Mouse (Mus musculus) naive thymus-derived CD4-positive, alpha-beta T cell, adult 2 months (primary cell): Measurements from ENCODE around the gene Zrsr1.

Experiments used
- DNase-seq: peaks from one replicate; pipeline ENCODE4 v3.0.0-alpha.2; 2011; ENCODE audit warnings: low read depth

Zrsr1 gene

DNA sequence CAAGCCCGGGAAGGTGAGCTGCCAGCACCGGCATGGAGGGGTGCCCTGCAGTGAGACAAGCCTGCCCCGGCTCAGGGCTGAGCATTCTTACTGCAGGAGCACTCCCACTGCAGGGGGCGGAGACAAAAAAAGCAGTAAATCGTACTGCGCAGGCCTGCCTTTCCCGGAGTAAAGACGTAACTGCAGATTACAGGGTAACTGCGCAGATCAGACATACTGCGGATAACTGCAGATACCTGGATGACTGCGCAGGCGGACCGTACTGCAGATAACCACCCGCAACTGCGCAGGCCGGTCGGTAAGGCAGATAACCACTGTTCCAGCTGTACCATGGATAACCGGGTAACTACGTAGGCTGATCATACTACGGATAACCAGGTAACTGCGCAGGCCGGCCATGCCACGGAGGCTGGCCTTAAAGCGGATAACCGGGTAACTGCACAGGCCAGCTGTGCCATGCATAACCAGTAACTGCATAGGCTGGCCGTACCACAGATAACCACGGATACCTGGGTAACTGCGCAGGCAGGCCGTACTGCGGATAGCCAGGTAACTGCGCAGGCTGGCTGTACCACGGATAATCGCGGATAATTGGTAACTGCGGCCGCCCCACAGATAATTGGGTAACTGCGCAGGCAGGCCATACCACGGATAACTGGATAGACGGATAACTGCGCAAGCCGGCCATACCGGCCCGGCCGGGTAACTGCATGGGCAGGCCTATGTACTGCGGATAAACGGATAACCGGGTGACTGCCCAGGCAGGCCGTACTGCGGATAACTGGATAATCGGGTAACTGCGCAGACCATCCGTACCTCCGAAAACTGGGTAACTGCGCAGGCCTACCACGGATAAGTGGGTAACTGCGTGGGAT, at the start of gene Zrsr1:
Gene Zrsr1 (plus strand): TSS at position 171 of the 875 bp plus-strand sequence.
- DNase-seq, result peak; percentile 87

- DNase-seq, result no peak
Measured at GRCm38 (mm10) chr11:22922546-22922945, 49.3 kb upstream of the Zrsr1 start.

GRCm38 (mm10) chr11:22923606-22924005, 48.2 kb upstream of the Zrsr1 start:
- no peak for DNase-seq

GRCm38 (mm10) chr11:22928586-22929169, 43.1 kb upstream of the Zrsr1 start:
- DNase-seq, result peak; percentile 15

DNA sequence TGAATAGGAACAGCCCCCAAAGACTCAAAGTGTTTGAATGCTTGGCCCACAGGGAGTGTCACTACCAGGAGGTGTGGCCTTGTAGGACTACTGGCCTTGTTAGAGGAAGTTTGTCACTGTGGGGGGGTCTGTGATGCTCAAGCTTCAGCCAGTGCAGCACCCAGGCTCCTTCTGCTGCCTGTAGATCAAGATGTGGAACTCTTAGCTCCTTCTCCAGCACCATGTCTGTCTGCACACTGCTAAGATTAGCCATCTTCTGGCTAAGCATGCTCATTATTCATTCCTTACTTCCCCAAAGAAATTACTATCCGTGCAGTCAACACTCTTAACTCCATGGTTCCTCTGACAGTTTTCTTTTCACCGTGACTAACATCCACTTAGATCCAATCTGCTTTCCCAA, 41.7 kb upstream of the Zrsr1 start:
- DNase-seq, result no peak

- DNase-seq, result no peak
Measured at GRCm38 (mm10) chr11:22931320-22931905, 40.4 kb upstream of the Zrsr1 start.

DNA sequence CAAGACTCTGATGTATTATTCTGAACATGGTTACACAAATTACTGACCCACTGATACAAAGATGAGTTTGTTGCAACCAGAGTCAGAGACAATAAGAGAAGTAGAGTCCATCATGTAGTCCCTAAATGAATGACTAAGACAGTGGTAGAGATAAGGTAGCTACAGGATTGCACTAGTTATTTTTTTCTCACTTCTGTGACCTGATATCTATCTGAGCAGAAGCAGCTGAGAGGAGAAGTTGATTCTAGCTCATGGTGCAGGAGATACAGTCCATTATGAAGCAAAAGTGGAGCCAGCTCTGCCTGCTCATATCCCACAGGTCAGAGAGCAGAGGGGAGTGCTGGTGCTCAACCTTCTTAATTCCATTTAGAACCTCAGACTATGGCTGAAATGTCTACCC, 39.6 kb upstream of the Zrsr1 start:
- no peak for DNase-seq

GRCm38 (mm10) chr11:22936446-22937125, 35.2 kb upstream of the Zrsr1 start:
- DNase-seq, result peak; percentile 31

DNA sequence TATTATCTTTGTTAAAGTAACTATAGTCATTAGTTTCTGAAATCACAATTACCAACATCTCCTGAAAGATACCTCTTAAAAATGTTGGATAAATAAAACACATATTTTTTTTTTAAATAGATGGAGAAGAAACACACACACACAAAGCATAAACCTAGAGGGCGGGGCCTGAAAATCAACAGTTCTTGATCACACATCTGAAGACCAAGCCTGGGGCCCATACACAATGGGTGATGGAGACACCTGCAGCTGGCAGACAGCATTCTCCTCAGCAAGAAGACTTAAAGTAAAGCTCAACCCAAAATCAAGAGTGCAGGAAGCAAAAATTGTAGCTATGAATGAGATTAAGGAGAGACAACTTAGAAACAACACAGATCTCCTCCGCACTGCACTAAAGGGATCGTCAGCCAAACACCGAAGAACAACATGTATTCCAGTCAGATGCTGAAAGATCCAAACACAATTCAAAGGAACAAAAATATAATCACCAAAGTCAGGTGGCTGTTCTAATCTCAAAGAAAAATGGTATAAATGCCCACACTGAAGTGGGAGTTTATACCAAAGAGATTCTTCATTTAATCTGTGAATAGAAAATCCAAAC, 34.0 kb upstream of the Zrsr1 start:
- no peak for DNase-seq

- no peak for DNase-seq
Measured at GRCm38 (mm10) chr11:22938983-22939382, 32.8 kb upstream of the Zrsr1 start.

GRCm38 (mm10) chr11:22949101-22949500, 22.7 kb upstream of the Zrsr1 start:
- DNase-seq, result no peak

- DNase-seq, result no peak
Measured at GRCm38 (mm10) chr11:22950131-22950530, 21.7 kb upstream of the Zrsr1 start.

GRCm38 (mm10) chr11:22952668-22953067, 19.1 kb upstream of the Zrsr1 start:
- DNase-seq, result no peak

DNA sequence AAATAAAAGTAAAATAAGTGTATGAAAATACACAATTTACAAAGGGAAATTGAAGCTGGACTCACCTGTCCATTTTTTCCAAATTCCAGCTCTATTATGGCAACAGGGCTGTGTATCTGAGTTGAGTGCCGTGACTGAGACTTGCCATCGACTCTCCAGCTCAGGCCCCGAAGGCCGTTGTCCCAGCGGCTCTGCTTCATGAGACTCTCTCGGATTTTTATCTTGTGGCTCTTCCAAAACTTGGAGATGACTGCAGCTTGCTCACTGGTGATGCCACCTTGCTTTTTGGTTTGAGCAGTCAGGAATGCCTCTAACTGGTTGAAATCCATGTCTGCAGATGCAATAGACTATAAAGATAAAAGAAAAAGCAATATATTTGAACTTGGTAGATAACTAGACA, 15.5 kb upstream of the Zrsr1 start:
- DNase-seq, result no peak

DNA sequence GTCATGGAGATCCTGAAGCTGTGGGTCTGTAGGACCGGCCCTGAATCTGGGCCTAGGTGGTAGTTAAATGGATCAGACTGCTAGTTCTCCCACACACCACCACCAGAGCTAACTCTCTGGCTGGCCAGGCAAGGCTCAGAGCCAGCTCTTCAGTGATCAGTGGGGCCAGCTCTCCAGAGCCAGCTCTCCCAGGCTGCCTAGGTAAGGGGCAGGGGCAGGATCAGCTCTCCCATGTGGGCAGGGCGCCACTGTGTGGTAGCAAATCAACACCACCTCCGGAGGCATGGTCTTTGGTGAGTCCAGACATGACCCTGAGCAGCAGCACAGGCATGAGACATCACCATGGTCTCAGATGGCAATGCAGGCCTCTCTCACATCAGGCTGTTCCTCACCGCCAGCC, 15.0 kb upstream of the Zrsr1 start:
- DNase-seq, result peak; percentile 51

GRCm38 (mm10) chr11:22957791-22958374, 13.9 kb upstream of the Zrsr1 start:
- peak; percentile 49 for DNase-seq

DNA sequence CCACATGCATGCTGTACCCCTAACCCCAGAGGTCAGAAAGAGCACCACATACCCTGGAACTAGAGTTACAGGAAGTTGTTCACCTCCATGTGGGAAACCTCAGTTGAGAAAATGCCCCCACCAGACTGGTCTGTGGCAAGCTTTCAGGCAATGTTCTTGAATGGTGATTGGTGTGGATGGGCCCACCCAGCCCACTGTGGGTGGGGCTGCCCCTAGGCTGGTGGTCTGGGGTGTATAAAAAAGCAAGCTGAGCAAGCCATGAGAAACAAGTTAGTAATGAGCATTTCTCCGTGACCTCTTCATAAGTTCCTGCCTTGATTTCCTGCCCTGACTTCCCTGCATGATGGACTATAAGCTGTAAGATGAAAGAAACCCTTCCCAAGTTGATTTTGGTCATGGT, 9.7 kb upstream of the Zrsr1 start:
- DNase-seq, result no peak

GRCm38 (mm10) chr11:22964401-22964800, 7.4 kb upstream of the Zrsr1 start:
- no peak for DNase-seq

DNA sequence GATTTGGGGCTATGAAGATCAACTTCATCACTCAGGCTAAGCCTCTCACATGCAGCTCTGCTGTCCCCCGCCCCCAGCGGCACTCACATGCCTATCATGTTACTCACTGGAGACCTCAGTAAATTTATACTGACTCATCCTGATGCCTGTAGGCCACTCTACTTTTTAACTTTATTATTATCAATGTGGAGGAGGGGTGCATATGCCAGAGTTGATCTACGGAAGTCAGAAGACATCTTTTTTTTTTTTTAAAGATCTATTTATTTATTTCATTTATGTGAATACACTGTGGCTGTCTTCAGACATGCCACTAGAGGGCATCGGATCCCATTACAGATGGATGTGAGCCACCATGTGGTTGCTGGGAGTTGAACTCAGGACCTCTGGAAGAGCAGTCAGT, 6.3 kb upstream of the Zrsr1 start:
- peak; percentile 49 for DNase-seq

- DNase-seq, result peak; percentile 77
Measured at GRCm38 (mm10) chr11:22969486-22969885, 2.3 kb upstream of the Zrsr1 start.

GRCm38 (mm10) chr11:22970546-22970945, 1.3 kb upstream of the Zrsr1 start:
- no peak for DNase-seq
